Mouse (Mus musculus): ENCODE results near the gene Pcdh7.

Pcdh7 gene

GRCm38 (mm10) chr5:57743956-57744661 lies 26.3 kb downstream of the Pcdh7 start:
- in situ Hi-C loops (cut with MboI, MseI) = no loop called here

DNA sequence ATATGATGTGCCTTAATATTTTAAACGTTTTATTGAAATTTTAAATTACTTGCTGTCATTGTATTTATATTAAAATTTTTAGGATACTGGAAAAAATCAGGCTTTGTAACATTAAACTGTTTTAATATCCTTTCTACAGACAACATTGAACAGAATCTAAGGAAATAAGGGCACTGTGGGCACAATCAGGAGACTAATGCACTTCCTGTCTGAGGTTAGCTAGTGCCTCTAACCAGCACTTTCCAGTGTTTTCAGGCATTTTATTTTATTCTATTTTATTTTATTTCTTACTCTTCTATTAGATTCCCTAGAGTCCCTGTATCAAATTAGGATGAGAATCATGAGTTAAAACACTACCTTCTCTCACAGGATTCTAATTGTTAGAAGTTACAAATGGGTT lies 28.1 kb downstream of the Pcdh7 start:
- in situ Hi-C loops (cut with MboI, MseI) = no loop called here

DNA sequence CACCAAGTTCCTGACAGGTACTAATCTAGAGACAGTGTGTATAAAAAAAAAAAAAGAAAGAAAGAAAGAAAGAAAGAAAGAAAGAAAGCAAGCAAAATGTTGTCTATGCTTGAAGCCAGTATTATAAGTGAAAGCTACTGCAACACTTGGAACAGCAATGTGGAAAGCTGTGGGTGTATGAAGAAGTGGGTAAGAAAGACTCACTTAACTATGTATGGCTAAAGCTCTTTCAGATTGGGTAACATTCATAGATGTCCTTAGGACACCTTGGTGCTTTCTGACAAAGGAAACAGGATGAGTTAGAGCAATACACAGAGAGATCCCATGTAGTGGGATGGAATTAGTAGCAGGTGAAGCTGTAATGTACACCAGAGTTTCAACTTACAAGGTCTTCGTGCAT lies 32.6 kb downstream of the Pcdh7 start:
- in situ Hi-C loops (cut with MboI, MseI) = no loop called here

- in situ Hi-C loops (cut with MboI, MseI) = no loop called here
These were observed 38.0 kb downstream of the Pcdh7 start for GRCm38 (mm10) chr5:57755791-57756190.

GRCm38 (mm10) chr5:57756726-57757424 lies 39.1 kb downstream of the Pcdh7 start:
- in situ Hi-C loops (cut with MboI, MseI) = no loop called here

DNA sequence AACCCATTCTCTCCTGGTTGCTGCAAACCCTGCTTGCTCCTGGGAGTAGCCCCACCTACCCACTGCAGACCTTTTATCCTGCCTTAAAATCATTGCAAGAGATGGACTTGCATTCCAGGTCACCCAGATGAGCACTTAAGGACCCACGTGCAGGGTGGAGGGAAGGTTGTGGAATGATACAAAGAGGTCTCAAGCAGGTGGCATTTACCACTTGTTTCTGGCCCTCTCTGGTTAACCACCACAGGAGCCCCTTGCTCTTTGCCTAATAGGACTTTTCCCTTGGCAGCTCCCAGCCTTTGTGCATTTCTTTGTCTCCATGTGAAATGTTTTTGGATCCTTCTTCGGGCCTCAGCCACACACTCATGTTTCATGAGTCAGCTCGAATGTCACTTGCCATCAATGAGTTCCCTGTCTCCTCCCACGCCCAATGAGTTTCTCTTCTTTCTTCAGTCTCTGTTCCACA lies 39.7 kb downstream of the Pcdh7 start:
- in situ Hi-C loops (cut with MboI, MseI) = no loop called here

DNA sequence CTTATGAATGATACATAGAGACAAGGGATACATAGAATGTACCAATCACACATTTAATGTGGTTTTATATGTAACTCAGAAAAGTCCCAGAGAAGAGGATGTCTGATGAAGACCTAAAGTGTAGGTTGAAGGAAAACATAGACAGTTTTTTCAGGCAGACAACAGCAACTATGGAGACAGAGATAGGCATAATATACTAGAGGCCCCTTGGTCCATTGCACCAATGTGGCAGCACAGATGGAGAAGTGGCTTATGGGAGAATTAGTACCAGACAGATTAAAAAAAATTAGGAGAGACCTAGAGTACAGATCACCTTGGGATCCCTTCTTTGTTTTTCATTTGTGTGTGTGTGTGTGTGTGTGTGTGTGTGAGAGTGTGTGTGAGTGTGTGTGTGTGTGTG lies 41.2 kb downstream of the Pcdh7 start:
- in situ Hi-C loops (cut with MboI, MseI) = no loop called here

- in situ Hi-C loops (cut with MboI, MseI) = no loop called here
These were observed 42.6 kb downstream of the Pcdh7 start for GRCm38 (mm10) chr5:57760069-57761063.

- in situ Hi-C loops (cut with MboI, MseI) = no loop called here
These were observed 47.6 kb downstream of the Pcdh7 start for GRCm38 (mm10) chr5:57765356-57765755.

DNA sequence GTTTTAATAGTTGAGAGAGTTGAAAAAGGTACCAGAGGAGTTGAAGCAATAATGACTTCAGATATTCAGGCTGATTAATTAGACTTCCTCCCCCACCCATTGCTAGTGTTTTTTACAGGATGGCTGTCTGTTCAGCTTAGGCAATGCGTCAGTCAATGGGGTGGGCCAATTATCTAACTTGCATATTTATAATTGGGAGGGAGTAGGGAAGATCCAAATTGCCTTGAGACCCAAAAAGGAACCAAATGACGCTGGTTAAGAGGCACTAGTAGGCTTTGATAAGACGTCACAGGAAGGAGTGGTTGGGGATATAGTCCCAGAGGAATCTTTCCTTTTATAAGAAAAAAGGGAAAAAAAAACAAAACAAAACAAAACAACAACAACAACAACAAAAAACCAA lies 49.6 kb downstream of the Pcdh7 start:
- in situ Hi-C loops (cut with MboI, MseI) = no loop called here

DNA sequence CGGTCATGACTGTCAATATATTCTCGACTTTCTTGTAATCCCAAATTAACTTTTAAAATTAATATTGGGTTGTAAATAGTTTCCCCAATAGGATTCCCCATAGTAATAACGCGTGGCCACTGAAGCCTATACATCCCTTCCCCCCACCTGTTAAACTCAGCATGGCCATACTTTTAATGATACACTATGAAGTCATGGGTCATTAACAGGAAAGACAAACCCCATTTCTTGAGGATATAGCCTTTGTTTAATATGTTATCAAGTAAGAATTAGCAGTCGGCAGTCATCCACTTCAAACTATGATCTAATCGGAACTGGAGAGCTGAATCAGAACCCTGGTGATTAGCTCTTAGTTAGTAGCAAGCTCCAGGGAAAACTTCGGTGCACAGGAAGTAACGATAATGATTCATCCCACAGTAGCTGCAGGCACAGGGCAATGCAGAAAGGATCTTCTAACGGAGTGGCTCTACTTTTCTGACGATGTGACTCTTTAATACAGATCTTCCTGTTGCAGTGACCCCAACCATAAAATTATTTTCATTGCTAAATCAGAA lies 50.8 kb downstream of the Pcdh7 start:
- in situ Hi-C loops (cut with MboI, MseI) = no loop called here

- in situ Hi-C loops (cut with MboI, MseI) = no loop called here
These were observed 51.9 kb downstream of the Pcdh7 start for GRCm38 (mm10) chr5:57769644-57770043.

- in situ Hi-C loops (cut with MboI, MseI) = no loop called here
These were observed 52.6 kb downstream of the Pcdh7 start for GRCm38 (mm10) chr5:57770364-57770763.

DNA sequence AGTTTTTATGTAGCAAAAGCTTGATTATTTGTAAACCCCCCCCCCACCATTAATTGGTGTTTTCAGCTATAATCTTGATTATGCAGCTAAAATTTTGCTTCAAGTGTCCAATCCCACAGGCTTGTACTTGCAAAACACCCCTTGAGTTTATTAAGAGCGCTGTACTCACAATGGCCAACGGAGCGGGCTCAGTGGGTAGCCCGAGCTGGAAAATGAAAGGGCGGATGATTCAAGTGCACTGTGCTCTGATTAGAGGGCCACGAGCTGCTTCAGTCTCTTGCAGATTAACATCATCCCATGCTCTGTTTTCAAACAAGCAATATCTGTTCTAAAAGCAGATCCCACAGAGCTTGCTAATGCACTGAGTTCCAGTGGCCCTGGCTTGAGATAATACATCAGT lies 53.4 kb downstream of the Pcdh7 start:
- in situ Hi-C loops (cut with MboI, MseI) = no loop called here

DNA sequence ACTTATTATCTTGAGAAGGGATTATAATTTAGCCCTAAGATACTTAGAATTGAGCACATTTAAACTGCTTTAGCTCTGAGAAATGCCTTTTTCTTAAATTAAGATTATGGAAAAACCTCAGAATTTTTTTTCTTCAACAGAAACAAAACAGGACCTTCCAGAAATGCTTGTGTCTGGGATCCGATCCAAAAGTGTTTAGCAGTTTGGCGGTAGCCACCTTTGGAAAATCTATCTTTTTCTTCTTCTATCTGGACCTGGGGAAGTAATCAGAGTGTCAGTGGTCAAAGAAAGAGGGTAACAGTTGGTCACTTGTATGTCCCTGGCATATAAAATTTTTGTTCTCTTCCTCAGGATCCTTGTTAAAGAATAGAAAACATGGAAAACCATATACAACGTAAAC lies 54.9 kb downstream of the Pcdh7 start:
- in situ Hi-C loops (cut with MboI, MseI) = no loop called here

GRCm38 (mm10) chr5:57774496-57774895 lies 56.7 kb downstream of the Pcdh7 start:
- in situ Hi-C loops (cut with MboI, MseI) = no loop called here

DNA sequence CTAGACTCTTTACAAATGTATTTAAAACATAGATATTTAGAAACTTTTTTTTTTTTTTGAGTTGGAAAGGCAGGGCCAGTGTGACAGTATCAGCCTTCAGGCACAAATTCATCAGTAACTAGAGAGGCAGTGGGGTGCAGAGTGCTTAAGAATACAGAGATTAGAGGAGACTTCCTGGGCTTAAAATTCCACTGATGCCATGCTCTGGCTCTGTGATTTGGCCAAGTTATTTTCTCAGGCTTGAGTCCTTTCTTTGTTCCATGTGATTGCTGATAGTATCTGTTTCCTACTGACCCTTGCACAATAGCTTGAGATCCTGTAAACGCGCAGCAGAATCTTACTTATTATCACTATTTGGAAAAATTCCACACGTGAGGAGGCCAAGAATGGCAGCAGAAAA lies 60.3 kb downstream of the Pcdh7 start:
- in situ Hi-C loops (cut with MboI, MseI) = no loop called here

DNA sequence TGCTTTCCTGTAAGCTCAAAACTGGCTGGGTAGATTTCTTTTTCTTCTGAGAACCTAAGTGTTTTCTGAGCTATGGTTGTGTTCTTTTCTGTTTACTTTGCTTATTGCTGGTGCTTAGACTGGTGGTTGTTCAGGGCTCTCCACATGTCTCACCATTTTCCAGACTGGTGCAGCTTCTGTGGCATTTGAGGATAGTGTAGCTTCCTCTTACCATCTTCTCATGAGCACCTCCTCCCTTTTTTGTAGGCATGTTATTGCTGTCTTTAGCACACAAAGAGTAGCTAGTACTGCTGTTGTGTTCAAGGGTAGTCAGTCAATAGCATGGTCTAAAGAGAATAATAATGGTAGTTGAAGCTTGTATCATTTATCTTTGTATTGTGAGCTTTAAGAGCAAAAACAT lies 62.2 kb downstream of the Pcdh7 start:
- in situ Hi-C loops (cut with MboI, MseI) = no loop called here

DNA sequence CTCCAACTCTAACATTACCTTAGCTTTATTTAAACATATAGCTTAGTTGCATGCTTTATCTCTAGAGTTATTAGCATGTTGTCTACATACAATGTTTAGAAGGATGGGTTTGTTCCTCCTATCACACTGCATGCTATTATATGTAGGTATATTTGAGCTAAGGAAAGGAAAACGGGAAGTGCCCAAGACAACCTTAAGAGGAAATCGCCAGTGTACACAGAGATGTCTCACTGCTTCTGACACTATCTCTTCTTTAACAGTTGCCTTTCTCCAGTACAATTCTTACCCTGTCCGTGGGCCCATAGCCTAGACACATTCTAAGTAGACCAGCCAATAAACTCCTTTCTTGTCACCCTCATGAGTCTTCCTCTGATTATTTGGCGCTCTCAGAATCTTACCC lies 62.8 kb downstream of the Pcdh7 start:
- in situ Hi-C loops (cut with MboI, MseI) = no loop called here

DNA sequence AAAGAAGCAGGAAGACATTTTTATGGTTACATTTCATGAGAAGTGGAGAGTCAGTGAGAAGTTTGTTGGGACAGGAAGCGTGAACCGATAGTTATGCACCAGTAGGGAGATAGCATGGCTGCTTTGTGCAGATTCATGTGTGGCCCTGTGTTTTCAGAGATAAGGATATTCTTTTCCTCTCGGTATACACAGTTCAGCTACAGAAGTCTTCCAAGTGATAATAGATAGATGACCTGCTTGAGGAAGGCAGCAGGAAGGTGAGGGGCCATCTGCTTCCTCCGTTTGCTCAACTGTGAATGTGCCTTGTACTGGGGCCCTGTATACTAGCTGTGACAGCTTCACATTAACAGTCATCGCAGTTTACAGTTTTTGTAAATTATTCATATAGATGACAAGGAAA lies 64.2 kb downstream of the Pcdh7 start:
- in situ Hi-C loops (cut with MboI, MseI) = no loop called here

- in situ Hi-C loops (cut with MboI, MseI) = no loop called here
These were observed 64.8 kb downstream of the Pcdh7 start for GRCm38 (mm10) chr5:57782546-57782945.

Data from T-helper 2 cell (primary cell).